Mouse (Mus musculus): Measurements from ENCODE around the gene Prkar1a.

DNA sequence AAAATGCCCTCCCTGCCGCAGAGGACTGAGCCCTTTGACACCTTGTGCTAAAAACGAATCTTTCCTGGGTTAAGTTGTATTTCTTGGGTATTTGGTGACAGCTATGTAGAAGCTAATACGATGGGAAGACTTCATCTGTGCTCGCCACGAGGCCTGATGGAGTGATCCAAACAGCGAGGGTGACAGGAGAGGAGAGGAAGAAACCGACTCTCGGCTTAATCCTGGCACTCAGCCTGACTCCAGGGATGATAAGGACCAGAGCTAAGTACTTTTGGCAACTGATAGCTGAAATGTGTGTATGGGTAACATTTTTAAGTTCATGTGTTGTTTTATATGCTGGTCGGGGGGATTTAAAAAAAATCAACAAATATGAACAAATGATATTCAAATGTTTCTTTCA lies 31.7 kb downstream of the Prkar1a start:
- TF ChIP-seq CTCF (IDR thresholded peaks at IDR 0.05; ENCODE audit: extremely low read depth, insufficient read depth, low read length) (no peak), POLR2A (IDR thresholded peaks at IDR 0.05; ENCODE audit: extremely low read depth, insufficient read depth, low read length) (no peak)
